Mouse (Mus musculus) liver, embryonic 18 days (tissue): ENCODE data around the gene Ahnak. TPM values are rescaled to one million over a fixed set of nuclear protein-coding genes. Genes with fewer than 3 reads are reported as not detected.

Experiments
- polyA plus RNA-seq: library from polyadenylated mRNA; depleted of rRNA; stranded (reverse); fragments of >200 nt; gene quantifications from 2 replicates; pipeline ENCODE4 v1.2.3, GENCODE M21; 2012; rRNA removed

Ahnak gene
- 2.0 TPM in 2 replicates for polyA plus RNA-seq

GRCm38 (mm10) chr19:8989066-8989566 is at the start of gene Ahnak:
Gene Ahnak, plus strand, starts transcription at chr19:8989284.

GRCm38 (mm10) chr19:8941515-8942217 is 47.4 kb upstream of the Ahnak start, which contains the start of gene Mta2:
Gene Mta2, plus strand, starts transcription at chr19:8941875.

GRCm38 (mm10) chr19:8953135-8954039 is 35.7 kb upstream of the Ahnak start, which contains the start of gene Tut1:
Gene Tut1, plus strand, starts transcription at chr19:8953847.

GRCm38 (mm10) chr19:8966590-8967372 is 22.3 kb upstream of the Ahnak start, which contains the start of gene Eef1g:
Gene Eef1g, plus strand, starts transcription at chr19:8967041.

GRCm38 (mm10) chr19:9087821-9088220 is 98.7 kb downstream of the Ahnak start, which contains the start of gene Scgb1a1:
Gene Scgb1a1, minus strand, starts transcription at chr19:9087958.

Other genes starting within 250 kb of the Ahnak start
- gene 1700092M07Rik, start 248.6 kb upstream of the Ahnak start, polyA plus RNA-seq: 0.14 and 0.22 TPM in 2 replicates
- 42.5 and 43.8 TPM in 2 replicates for gene Stx5a, start 247.9 kb upstream of the Ahnak start, polyA plus RNA-seq
- gene Nxf1, start 232.2 kb upstream of the Ahnak start, polyA plus RNA-seq: 66.5 and 71.8 TPM in 2 replicates
- 50.0 and 53.2 TPM in 2 replicates for gene Tmem223, start 218.3 kb upstream of the Ahnak start, polyA plus RNA-seq
- gene Tmem179b, start 214.8 kb upstream of the Ahnak start, polyA plus RNA-seq: 55.2 and 62.8 TPM in 2 replicates
- 6.0 and 6.1 TPM in 2 replicates for gene Taf6l, start 202.9 kb upstream of the Ahnak start, polyA plus RNA-seq
- 50.2 and 51.9 TPM in 2 replicates for gene Polr2g, start 190.7 kb upstream of the Ahnak start, polyA plus RNA-seq
- 0.63 and 0.78 TPM in 2 replicates for gene Zbtb3, start 186.7 kb upstream of the Ahnak start, polyA plus RNA-seq
- gene Ttc9c, start 170.0 kb upstream of the Ahnak start, polyA plus RNA-seq: 12.9 and 13.3 TPM in 2 replicates
- gene Hnrnpul2, start 169.3 kb upstream of the Ahnak start, polyA plus RNA-seq: 26.5 and 29.8 TPM in 2 replicates
- 0.14 and 0.93 TPM in 2 replicates for gene AC129217.1, start 159.5 kb upstream of the Ahnak start, polyA plus RNA-seq
- 18.0 and 18.1 TPM in 2 replicates for gene Bscl2, start 151.8 kb upstream of the Ahnak start, polyA plus RNA-seq
- gene Gng3, start 150.1 kb upstream of the Ahnak start, polyA plus RNA-seq: 0.04 and 0.06 TPM in 2 replicates
- gene Lrrn4cl, start 138.5 kb upstream of the Ahnak start, polyA plus RNA-seq: 0.22 and 0.23 TPM in 2 replicates
- gene Ubxn1, start 117.8 kb upstream of the Ahnak start, polyA plus RNA-seq: 63.3 and 71.1 TPM in 2 replicates
- 27.3 and 30.3 TPM in 2 replicates for gene Uqcc3, start 108.4 kb upstream of the Ahnak start, polyA plus RNA-seq
- 2.1 and 2.2 TPM in 2 replicates for gene Lbhd1, start 105.6 kb upstream of the Ahnak start, polyA plus RNA-seq
- gene Gm49403, start 105.4 kb upstream of the Ahnak start, polyA plus RNA-seq: not detected in 2 replicates
- gene 1810009A15Rik, start 100.4 kb upstream of the Ahnak start, polyA plus RNA-seq: 30.7 and 31.4 TPM in 2 replicates
- gene Gm49416, start 100.4 kb upstream of the Ahnak start, polyA plus RNA-seq: not detected in 2 replicates
- 8.9 and 9.1 TPM in 2 replicates for gene Ints5, start 96.3 kb upstream of the Ahnak start, polyA plus RNA-seq
- 72.8 and 81.9 TPM in 2 replicates for gene Ganab, start 91.2 kb upstream of the Ahnak start, polyA plus RNA-seq
- 32.9 and 35.2 TPM in 2 replicates for gene B3gat3, start 68.9 kb upstream of the Ahnak start, polyA plus RNA-seq
- 1.9 and 2.0 TPM in 2 replicates for gene Rom1, start 59.9 kb upstream of the Ahnak start, polyA plus RNA-seq
- 9.6 and 11.4 TPM in 2 replicates for gene Eml3, start 59.7 kb upstream of the Ahnak start, polyA plus RNA-seq
- 17.0 and 17.4 TPM in 2 replicates for gene Mta2, start 47.4 kb upstream of the Ahnak start, polyA plus RNA-seq
- 8.7 and 9.0 TPM in 2 replicates for gene Tut1, start 35.4 kb upstream of the Ahnak start, polyA plus RNA-seq
- gene Eef1g, start 22.2 kb upstream of the Ahnak start, polyA plus RNA-seq: 149 and 173 TPM in 2 replicates
- gene Scgb1a1, start 98.7 kb downstream of the Ahnak start, polyA plus RNA-seq: not detected in 2 replicates
- gene Asrgl1, start 146.4 kb downstream of the Ahnak start, polyA plus RNA-seq: 1.9 TPM in 2 replicates